Mouse (Mus musculus) right cerebral cortex, postnatal 14 days (tissue): ENCODE measurements at regions not wholly inside any gene's neighbourhood (a gene's known extent, or its start where the extent isn't known, plus 50 kb on each side); places are given as distances from the start of the nearest gene placed in this dataset.

Source experiments
- DNase-seq: peaks from one replicate; pipeline ENCODE4 v3.0.0; 2022

DNA sequence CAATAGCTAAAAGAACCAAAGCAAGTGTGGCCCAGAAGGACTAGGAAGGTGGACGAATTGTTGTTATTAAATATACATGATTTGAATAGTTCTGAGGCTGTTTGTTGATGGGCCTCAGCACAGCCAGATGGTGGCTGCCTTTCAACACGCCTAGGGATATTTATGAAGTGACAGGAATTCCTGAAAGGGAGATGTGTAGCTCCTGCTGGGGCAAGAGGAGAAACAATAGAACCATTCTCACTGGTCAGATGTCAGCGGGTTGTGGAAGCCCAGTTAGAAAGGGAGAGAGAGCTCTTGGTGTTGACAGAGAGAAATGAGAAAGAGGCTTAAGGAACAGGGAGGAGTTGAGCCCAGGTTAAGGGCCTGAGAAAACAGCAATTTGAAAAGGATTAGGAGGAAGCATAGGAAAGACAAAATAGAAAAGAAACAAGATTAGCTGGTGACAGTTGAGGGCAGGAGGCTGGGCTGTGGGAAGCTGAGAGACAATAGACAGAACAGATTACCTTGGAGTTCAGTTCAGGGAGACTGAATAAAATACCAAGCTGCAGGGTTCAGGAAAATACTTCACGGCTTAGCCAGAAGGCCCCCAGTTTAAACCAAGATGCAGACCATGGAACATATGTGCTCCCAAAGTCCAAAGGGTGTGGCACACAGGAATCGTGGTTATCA lies 174.7 kb upstream of the Ptbp2 start:
- no peak for DNase-seq

DNA sequence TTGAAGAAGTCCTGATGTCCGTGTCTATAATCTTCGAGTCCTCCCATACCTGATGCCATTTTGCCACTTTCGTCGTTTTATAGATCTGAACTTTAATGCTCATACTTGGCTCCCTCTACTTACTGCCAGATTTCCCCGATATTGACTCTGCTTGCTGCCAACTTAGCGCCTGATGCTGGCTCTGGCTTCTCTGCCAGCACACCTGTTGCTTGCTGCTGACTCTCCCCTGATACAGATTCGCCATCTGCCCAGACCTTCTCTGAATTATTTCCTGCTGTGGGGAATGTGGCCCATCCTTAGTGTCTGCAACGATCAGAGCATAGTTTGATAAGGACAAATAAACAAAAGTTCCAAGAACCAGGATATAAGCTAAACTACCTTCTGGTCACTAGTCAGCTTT lies 173.3 kb upstream of the Ptbp2 start:
- no peak for DNase-seq

DNA sequence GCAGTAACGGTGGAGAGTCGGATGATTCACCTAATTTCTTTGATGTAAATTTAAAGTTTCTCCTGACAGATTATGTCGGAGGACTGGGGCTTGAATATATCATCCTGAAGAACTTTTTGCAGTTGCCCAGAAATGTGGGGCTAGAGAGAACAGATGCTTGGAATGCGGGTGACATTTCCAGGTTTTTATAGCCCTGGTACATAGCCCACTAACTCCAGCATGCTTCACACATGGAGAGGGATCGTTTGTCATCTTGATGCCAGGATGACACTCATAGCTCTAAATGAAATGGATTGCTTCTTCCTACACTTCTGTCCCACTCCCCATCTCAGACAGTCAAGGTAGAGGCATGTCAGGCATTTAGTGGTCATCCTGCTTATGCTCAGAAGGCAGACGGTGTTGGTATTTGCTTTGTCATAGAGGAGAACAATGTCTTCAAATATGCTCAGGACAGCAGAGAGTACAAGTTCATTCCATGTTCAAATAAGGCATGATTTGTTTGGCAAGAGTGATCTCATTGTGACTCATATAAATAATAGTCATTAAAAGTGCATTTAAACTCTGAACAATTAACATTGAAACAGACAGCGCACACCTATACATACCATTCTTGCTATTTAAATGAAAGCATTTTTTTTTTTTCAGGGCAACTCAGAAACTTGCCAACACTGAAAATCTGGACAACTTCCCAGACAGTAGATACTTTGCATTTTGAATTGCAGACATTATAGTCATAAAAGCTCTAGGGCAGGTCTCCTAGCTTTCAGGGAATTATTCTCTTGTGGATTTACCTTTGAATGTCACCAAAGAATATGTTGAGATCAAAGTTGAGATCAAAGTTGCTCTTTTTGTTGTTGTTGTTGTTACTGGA lies 171.7 kb upstream of the Ptbp2 start:
- DNase-seq, result no peak

DNA sequence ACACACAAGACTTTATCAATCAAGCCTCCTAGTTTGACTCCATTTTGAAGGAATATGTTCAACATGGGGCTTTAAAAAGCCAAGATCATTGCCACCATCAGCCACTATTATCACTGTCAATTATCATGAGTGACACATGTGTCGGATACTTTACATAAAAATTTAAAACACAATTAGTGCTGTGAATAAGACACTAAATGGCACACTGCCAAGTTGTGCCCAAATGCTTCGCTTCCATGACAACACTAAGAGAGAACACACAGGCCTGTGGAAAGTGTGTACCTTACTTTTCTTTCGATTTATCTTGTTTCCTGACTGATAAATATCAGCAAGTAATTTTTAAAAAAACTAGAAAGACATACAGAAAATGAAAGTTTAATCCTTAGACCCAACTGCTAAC lies 166.5 kb upstream of the Ptbp2 start:
- DNase-seq, result no peak

DNA sequence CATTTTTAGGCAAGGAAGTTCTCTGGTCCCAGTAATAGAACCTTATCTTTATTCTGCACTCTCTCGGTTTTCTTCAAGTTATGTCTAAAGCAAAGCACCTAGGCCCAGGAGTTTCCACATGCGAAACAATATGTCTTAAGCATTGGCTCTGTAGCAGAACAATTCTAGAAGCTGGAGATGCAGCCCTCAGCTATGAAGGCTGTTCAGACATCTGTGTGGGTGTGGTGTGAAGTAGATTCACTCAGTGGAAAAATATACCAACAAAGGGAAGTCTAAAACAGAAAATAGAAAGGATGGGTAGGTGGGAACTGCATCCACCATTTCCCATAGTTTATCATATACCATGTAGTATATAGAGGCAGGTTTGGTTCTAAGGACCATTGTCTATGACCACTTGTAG lies 165.8 kb upstream of the Ptbp2 start:
- DNase-seq, result no peak

DNA sequence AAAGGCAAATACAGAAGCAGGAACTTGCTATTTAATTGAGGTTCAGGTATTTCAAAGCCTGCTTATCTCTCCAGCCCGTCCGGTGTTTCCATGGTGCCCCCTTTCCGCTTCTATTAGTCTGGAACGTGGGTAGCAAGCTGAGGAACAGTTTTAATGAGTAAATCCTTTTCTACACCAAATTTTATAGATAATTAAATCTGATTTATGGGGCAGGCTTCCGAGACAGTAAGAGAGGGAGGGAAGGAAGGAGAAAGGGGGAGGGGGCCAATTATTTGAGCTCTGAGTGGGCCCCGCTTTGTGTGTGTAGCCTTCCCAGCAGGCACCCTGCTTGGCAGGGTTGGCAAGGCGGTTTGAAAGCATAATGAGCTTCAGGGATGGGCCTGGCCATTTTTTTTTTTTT lies 165.4 kb upstream of the Ptbp2 start:
- DNase-seq, result no peak

DNA sequence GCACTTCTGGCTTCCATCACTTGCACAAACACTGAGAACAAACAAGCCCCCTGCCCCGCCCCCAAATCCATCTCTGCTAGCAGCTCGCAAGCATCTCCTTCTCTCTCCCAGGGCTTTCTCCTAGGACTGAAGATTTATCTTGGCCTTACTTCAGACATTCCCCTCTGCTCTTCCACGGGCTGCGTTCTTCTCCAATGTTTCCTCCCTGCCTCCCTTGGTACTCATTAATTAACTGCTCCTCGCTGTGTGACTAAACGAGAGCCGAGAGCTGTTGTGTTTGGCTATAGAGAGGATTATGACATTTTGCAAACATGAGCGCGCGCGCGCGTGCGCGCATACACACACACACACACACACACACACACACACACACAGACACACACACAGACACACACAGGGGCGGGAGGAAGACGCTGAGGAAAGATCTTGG lies 164.8 kb upstream of the Ptbp2 start:
- DNase-seq, result peak; percentile 23

DNA sequence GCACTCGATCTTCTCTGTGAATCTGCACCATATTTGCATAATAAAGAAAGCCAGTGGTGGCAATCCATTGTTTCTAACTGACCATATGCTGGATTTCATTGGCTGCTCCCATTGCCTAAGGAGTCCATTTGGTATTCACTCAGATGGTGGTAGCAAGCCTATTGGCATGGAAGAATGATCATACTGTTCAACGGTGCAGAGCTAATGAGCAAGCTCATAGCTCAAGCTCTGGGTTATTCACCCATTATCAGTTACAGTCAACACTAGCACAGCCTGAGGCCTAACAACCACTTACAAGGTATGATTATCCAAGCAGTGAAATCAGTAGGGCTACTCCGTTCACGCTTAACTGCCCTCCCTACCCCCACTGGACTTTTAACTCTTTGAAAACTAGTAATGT lies 162.9 kb upstream of the Ptbp2 start:
- no peak for DNase-seq

DNA sequence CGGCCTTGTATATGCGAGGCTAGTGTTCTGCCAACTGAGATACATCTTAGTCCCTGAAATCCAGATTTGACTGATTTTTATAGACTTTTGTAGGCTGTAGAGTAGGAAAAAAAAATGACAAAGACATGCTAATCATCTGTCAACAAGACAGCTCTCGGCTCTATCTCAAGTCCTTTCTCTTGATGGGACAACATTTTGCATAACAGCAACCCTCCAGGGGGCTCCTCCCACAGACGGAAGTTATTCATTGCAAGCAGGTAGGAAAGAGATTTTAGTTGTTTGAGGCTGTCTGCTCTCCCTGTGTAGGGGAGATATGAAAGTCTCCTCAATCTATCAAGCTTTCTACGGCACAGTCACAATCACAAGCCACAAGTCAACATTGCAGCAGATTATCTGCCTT lies 159.8 kb upstream of the Ptbp2 start:
- DNase-seq, result no peak

DNA sequence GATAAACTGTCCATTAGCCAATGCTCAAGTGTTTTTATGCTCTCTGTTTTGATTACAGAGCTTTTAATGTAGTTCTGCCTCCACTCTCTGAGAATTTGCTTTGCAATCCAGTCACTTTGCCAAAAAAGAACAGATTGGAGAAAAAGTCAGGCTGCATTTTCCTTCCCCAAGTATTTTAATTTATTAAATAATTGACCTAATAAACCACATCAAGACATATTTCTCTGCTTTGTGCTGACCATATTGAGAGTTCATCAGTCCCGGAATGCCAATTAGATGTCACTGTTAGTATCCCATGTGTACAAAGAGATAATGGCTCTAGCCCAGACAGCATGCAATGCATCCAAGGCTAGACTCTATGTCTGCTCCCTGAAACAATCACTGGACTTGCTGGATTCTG lies 154.8 kb upstream of the Ptbp2 start:
- DNase-seq, result no peak

DNA sequence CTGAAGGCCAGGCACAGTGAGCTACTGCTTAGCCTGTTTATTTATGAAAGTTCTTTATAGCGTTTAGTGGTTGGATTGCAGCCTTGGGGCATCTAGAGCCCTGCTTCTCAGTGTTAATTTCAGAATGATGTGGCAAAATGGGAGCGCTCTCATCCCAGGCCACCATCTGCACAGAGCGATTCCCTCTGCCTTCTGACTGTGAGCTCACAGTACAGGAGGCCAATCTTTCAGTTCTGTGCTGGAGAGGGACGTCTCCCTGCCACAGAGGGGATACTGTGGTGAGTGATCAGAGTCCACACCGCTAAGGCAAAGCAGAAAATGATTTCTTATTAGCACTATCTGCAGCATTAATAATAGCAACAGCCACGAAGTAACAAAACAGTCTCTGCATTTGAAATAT lies 154.2 kb upstream of the Ptbp2 start:
- DNase-seq, result no peak

DNA sequence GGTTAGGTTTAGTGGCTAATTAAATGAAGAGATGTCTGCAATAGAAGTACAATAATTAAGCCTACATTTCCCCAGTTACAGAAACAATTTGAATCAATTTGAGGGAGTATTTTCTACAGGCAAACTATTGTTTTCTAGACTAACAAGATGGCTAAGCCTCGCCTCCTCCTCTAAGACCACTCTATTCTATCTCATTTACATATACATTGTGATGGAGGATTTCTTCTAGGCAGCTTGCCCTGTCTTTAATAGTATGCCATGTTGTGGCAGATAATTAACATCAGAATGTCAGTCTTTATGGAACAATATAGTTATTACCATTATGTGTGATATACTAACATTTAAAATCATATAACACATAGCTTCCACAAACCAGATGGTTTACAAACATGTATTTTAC lies 152.3 kb upstream of the Ptbp2 start:
- no peak for DNase-seq

DNA sequence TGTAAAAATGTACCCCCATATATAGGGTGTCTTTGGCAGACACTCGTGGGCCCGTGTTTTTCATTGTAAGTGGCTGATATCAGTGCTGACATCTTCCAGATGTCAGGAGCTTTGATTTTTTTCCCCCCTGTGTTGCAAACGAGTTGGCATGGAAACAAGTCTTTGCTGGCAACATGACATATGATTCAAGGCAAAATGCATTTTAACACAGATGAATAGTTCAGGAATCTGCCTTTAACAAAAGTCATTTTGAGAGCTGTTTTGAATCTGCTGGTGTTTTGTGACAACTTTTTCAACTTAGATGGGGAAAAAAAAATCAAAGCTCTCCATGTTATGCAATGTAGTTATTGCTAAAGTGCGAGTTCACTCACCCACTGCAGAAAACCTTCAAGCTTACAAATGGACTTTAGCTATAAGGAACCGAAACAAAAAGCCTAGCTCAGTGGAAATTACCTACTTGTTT lies 148.8 kb upstream of the Ptbp2 start:
- DNase-seq, result no peak

DNA sequence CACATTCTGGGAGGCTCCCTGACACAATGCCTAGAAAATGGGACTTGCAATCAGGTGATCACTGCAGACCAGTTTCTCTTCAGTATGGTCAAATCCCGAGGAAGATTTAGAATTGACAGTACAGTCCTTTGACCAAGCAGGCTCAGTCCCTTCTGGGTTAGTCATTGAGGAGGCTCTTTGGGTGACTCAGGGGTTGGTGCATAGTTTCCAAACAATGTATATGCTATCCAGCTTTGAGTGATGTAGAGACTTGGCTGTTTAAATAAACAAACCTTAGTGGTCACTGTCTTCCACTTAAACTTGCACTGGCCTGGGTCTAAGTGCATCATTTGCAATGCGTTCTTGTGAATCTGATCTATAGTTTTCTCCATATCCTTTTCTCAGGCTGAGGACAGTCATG lies 144.0 kb upstream of the Ptbp2 start:
- DNase-seq, result no peak

DNA sequence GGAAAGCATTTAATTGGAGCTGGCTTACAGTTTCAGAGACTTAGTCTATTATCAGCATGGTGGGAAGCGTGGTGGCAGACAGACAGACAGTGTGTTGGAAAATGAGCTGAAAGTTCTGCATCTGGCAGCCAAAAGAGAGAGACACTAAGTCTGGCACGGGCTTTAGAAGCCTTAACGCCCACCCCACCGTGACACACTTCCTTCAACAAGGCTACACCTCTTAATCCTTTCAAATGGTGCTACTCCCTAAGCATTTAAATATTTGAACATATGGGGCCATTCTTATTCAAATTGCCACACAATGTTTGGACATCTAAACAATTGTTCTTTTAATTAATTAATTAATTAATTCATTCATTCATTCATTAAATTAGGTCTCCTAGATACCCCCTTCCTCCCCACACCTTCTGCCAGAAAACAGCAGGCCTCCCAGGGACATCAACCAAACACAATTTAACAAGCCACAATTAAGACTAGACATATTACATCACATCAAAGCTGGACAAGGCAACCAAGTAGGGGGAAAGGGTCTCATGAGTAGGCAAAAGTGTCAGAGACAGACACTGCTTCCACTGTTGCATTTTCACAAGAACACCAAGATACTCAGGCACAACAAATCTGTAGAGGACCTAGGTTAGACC lies 135.4 kb upstream of the Ptbp2 start:
- no peak for DNase-seq

DNA sequence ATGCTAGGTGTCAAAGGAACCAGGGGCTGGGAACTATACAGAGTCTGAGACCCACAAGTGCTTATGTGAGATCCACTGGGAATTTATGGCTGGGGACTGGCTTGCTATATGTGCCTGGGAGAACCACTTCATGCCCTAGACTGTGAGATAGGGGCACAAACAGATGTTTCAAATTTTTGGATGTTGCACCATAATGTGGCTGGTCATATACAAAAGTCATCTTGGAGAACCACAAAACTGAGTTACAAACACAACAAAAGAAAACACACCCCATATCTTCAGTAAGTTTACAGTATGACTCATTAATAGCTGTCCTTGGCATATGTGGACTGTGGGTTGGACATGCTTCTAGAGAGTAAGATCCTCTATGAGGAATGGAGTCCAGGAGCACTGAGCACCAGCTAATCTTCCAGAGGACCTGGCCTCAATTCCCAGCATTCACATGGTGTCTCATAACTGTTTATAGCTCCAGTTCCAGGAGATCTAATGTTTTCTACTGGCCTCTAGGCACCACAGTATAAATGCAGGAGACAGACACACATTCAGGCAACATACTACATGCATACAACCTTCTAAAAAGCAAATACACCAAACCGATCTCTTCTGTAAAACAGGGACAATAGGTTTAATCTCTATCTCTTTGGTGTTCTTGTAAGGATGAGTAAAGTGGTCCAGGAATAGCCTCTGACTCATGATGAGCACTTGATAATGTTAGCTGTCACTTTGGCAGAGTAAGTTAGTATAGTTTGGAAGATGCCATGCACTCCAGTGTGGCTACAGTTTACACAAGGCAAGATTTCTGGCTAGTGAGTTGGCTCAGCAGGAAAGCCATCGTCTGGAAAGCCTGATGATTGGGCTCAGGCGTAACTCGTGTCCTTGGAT lies 132.0 kb upstream of the Ptbp2 start:
- DNase-seq, result no peak

DNA sequence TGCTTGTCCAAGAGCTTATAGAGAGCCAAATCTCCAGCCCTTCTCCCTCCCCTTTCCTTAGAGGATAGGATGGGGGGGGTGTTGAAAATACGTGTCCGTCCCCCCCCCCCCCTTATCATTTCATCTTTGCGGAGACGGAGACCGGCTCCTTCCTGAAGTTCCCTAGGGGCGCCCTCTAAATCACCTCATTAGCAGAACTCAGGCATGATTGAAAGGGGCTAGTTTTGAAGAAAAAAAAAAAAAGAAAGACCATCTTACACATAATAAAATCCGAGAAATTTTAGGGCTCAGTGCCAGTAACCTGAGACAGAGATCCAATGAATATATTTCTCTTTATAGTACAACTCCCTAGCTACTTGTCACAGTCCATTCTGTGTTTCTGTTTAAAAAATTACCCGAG lies 127.3 kb upstream of the Ptbp2 start:
- DNase-seq, result no peak

DNA sequence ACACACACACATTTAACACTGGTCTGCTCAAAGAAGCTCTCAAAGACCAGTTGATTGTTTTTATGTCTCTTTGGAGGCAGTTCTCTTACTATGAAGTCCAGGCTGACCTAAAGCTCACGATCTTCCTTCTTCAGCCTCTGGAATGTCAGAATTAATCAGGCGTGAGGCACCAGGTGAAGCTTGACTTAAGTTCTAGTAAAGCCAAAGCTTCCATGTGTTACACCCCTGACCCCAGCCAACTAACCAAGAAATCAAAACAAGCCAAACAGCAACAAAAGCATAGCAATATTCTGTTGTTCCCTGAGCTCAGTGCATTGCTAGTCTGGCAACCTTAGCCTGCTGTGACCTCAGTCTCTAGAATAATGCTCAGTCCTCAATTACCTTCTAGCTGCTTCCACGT lies 120.0 kb upstream of the Ptbp2 start:
- DNase-seq, result no peak

DNA sequence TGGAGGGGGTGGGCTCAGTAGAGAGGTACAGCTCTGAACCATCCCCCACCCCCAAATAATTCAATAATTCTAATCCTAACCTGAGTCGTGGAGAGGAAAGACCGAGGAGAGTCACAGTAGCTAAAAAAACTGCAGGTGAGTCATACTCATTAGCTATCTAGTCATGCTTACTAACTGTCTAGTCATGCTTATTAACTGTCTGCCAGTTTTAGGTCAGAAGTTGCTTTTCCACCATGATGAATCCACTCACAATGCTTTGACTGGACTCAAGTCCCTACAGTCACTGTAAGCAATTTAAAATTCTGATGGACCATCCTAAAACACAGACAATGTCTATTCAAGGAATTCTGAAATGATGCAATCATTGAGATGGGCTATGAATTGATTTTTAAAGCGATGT lies 110.9 kb upstream of the Ptbp2 start:
- DNase-seq, result no peak

DNA sequence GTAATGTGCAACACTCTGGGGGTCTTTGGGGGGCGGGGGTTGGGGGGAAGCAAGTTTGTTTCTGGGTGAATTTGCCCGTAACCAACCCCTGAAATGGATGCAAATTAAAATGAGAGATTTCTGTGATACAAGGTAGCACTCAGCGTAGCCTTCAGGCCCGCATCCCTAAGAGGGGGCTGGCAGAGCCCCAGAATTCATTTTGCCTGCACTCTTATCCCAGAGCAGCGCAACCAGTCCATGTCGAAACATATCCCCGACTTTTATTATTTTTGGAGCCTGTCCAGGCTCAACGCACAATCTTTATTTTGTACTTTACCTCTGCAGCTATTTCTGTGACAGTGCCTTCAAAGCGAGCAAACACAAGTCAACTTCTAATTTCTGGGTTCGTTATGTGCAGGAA lies 109.8 kb upstream of the Ptbp2 start:
- no peak for DNase-seq

DNA sequence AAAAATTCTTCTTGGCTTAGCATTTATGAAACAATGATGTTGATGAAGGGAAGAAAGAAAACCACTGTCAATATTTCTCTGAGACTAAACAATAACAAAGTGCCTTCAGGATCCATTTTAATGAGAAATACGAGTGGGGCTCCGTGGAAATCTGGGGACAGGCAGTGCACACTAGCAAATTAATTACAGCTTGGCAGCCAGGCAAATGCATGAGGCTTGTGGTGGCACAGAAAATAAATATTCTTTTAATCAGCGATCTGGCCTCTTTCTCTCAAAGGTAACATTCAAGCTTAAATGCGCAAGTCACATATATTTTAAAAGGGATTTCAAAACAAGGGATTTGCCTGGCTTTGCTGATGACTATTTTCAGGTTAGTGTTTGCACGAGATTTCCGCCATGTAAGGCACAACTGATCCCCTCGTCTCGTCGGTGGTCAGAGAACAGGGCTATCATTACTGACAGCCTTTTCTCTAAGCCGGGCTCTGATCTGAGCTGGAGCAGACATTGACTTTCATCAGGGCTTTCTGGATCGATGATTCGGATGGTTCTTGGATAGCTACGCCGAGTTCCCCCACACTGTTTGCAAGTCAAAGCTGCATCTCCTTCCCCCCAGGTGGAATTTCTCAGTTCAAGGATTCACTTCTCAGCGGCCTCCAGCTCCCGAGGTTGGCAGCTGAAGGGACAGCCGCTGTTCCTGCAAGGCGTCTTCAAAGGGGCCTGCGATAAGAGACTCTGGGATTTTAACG lies 109.1 kb upstream of the Ptbp2 start:
- DNase-seq, result no peak

DNA sequence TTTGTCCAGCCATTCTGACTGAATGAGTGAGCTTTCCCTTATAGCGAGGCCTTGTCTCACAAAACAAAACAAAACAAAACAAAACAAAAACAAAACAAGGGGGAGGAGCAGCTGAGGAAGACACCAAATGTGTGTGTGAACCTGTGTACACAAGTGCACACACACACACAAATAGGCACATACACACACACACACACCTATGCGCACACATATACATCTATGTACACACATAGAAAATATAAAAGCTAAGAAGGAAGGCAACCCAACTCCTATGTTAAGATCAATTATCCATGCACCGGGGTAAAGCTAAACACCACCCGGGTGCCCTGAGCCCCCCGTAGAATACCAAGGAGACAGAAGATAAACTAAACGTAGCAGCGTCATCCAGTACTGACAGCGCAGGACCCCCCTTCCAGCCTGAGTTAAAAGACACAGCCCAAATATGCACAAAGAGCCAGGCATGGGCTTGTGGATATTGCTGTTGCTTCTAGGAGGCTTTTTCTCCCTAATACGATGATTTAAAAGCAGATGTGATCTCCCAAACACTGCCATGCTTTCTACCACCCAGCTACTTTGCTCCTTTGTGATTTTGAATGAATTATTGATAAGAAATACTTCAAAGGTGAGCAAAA lies 108.4 kb upstream of the Ptbp2 start:
- DNase-seq, result no peak
